Mouse (Mus musculus) midbrain, embryonic 13.5 days (tissue): ENCODE measurements at regions not wholly inside any gene's neighbourhood (a gene's known extent, or its start where the extent isn't known, plus 50 kb on each side); places are given as distances from the start of the nearest gene placed in this dataset.

Experiments
- ATAC-seq: fragments of 200-750 bp; cut with Nextera tagmentation; 2 replicates; pipeline ENCODE4 v1.8.0; 2017; ENCODE audit warnings: mild to moderate bottlenecking, moderate TSS enrichment, moderate library complexity
- H3K27ac ChIP-seq: fragments of 300-500 bp; sonication (generic); 2 replicates; pipeline ENCODE4 v1.5.1; 2015; ENCODE audit warnings: inconsistent platforms, mild to moderate bottlenecking, moderate library complexity
- H3K27me3 ChIP-seq: fragments of 300-500 bp; sonication (generic); 2 replicates; pipeline ENCODE4 v1.6.1; 2015; ENCODE audit warnings: mild to moderate bottlenecking, inconsistent platforms
- H3K36me3 ChIP-seq: fragments of 300-500 bp; sonication (generic); 2 replicates; pipeline ENCODE4 v1.6.1; 2015; ENCODE audit warnings: mild to moderate bottlenecking, inconsistent platforms
- H3K4me1 ChIP-seq: fragments of 300-500 bp; sonication (generic); replicated peaks from 2 replicates; pipeline ENCODE4 v1.6.1; 2015; ENCODE audit warnings: inconsistent platforms
- H3K4me2 ChIP-seq: fragments of 300-500 bp; sonication (generic); replicated peaks from 2 replicates; pipeline ENCODE4 v1.6.1; 2015; ENCODE audit warnings: moderate library complexity, mild to moderate bottlenecking, inconsistent platforms
- H3K4me3 ChIP-seq: fragments of 300-500 bp; sonication (generic); replicated peaks from 2 replicates; pipeline ENCODE4 v1.5.1; 2015; ENCODE audit warnings: mild to moderate bottlenecking, inconsistent platforms
- H3K9ac ChIP-seq: fragments of 300-500 bp; sonication (generic); replicated peaks from 2 replicates; pipeline ENCODE4 v1.6.1; 2015; ENCODE audit warnings: mild to moderate bottlenecking, inconsistent platforms
- H3K9me3 ChIP-seq: fragments of 300-500 bp; sonication (generic); 2 replicates; pipeline ENCODE4 v1.6.1; 2016; ENCODE audit warnings: mild to moderate bottlenecking, inconsistent platforms
- WGBS: fragments of 180-500 bp; shearing (Covaris S2); methylation state at CpG from one replicate; pipeline ENCODE4 v1.1.7; 2015; 5-methylcytosine and 5-hydroxymethylcytosine counted together

- Histone ChIP-seq H3K9ac (no peak overlapping the region), H3K9me3 (no peaks in the 10 kb centered on the region), H3K4me1 (peaks cover under 1% of the 10 kb centered on the region; the same call in 1 of the 2 replicates), H3K27ac (no peak overlapping the region), H3K4me2 (no peak overlapping the region), H3K27me3 (no peaks in the 10 kb centered on the region), H3K4me3 (no peak overlapping the region), H3K36me3 (no peaks in the 10 kb centered on the region)
- WGBS: 79% methylated on average over 3 of the region's 3 CpGs
- no peak for ATAC-seq
Measured at GRCm38 (mm10) chr6:116974841-116975240, 193.5 kb upstream of the Cxcl12 start.

- Histone ChIP-seq H3K36me3 (no peaks in the 10 kb centered on the region), H3K9ac (no peak overlapping the region), H3K4me2 (no peak overlapping the region; the same call in 1 of the 2 replicates), H3K27me3 (no peaks in the 10 kb centered on the region), H3K4me1 (peaks cover 8% of the 10 kb centered on the region), H3K27ac (no peak overlapping the region), H3K9me3 (no peaks in the 10 kb centered on the region), H3K4me3 (no peak overlapping the region)
- 12% methylated on average over 10 of the region's 10 CpGs for WGBS
- ATAC-seq: no peak
Measured at GRCm38 (mm10) chr6:116980349-116980995, 187.9 kb upstream of the Cxcl12 start.

GRCm38 (mm10) chr6:116985147-116985737 is 183.1 kb upstream of the Cxcl12 start:
- Histone ChIP-seq H3K4me1 (peaks cover 4% of the 10 kb centered on the region), H3K4me3 (no peak overlapping the region), H3K4me2 (no peak overlapping the region), H3K36me3 (no peaks in the 10 kb centered on the region), H3K9ac (no peak overlapping the region), H3K9me3 (no peaks in the 10 kb centered on the region), H3K27me3 (no peaks in the 10 kb centered on the region), H3K27ac (no peak overlapping the region)
- WGBS: 85% methylated on average over 4 of the region's 4 CpGs
- ATAC-seq: no peak

GRCm38 (mm10) chr6:116986266-116987000 is 181.9 kb upstream of the Cxcl12 start:
- Histone ChIP-seq H3K27me3 (no peaks in the 10 kb centered on the region), H3K9me3 (no peaks in the 10 kb centered on the region), H3K4me3 (no peak overlapping the region), H3K27ac (no peak overlapping the region), H3K9ac (no peak overlapping the region), H3K4me2 (no peak overlapping the region), H3K4me1 (no peaks in the 10 kb centered on the region; the same call in 1 of the 2 replicates), H3K36me3 (no peaks in the 10 kb centered on the region)
- 18% methylated on average over 10 of the region's 10 CpGs for WGBS
- no peak for ATAC-seq

- H3K36me3 ChIP-seq: no peaks in the 10 kb centered on the region
- no peaks in the 10 kb centered on the region; the same call in 1 of the 2 replicates for H3K4me1 ChIP-seq
- 75% methylated on average over 5 of the region's 5 CpGs for WGBS
- no peak overlapping the region for H3K27ac ChIP-seq
- H3K4me2 ChIP-seq: no peak overlapping the region
- ATAC-seq: no peak
- H3K4me3 ChIP-seq: no peak overlapping the region
- H3K9ac ChIP-seq: no peak overlapping the region
- no peaks in the 10 kb centered on the region for H3K27me3 ChIP-seq
- H3K9me3 ChIP-seq: no peaks in the 10 kb centered on the region
Measured at GRCm38 (mm10) chr6:116987243-116987642, 181.1 kb upstream of the Cxcl12 start.

- Histone ChIP-seq H3K27me3 (no peaks in the 10 kb centered on the region), H3K4me2 (no peak overlapping the region), H3K9ac (no peak overlapping the region), H3K9me3 (no peaks in the 10 kb centered on the region), H3K36me3 (no peaks in the 10 kb centered on the region), H3K27ac (no peak overlapping the region), H3K4me3 (no peak overlapping the region), H3K4me1 (no peaks in the 10 kb centered on the region)
- WGBS: 90% methylated on average over 9 of the region's 9 CpGs
- ATAC-seq: no peak
Measured at GRCm38 (mm10) chr6:116998948-116999682, 169.2 kb upstream of the Cxcl12 start.

- Histone ChIP-seq H3K4me3 (no peak overlapping the region), H3K4me1 (no peaks in the 10 kb centered on the region), H3K27me3 (no peaks in the 10 kb centered on the region), H3K9ac (no peak overlapping the region), H3K27ac (no peak overlapping the region), H3K36me3 (no peaks in the 10 kb centered on the region), H3K9me3 (no peaks in the 10 kb centered on the region), H3K4me2 (no peak overlapping the region)
- no peak for ATAC-seq
- 72% methylated on average over 4 of the region's 4 CpGs for WGBS
Measured at GRCm38 (mm10) chr6:116999940-117000339, 168.4 kb upstream of the Cxcl12 start.

- H3K4me2 ChIP-seq: no peak overlapping the region
- no peaks in the 10 kb centered on the region for H3K4me1 ChIP-seq
- WGBS: 70% methylated on average over 7 of the region's 7 CpGs
- no peak overlapping the region for H3K27ac ChIP-seq
- no peaks in the 10 kb centered on the region for H3K27me3 ChIP-seq
- no peaks in the 10 kb centered on the region for H3K36me3 ChIP-seq
- no peak overlapping the region for H3K9ac ChIP-seq
- ATAC-seq: no peak
- no peaks in the 10 kb centered on the region for H3K9me3 ChIP-seq
- no peak overlapping the region for H3K4me3 ChIP-seq
Measured at GRCm38 (mm10) chr6:117000951-117001725, 167.2 kb upstream of the Cxcl12 start.

GRCm38 (mm10) chr6:117012621-117013020 is 155.7 kb upstream of the Cxcl12 start:
- H3K36me3 ChIP-seq: no peaks in the 10 kb centered on the region
- 85% methylated on average over 5 of the region's 5 CpGs for WGBS
- no peak for ATAC-seq
- H3K9me3 ChIP-seq: no peaks in the 10 kb centered on the region
- H3K4me1 ChIP-seq: no peaks in the 10 kb centered on the region
- H3K27me3 ChIP-seq: no peaks in the 10 kb centered on the region
- no peak overlapping the region for H3K4me2 ChIP-seq
- H3K4me3 ChIP-seq: no peak overlapping the region
- H3K9ac ChIP-seq: no peak overlapping the region
- no peak overlapping the region for H3K27ac ChIP-seq

GRCm38 (mm10) chr6:117015461-117015860 is 152.9 kb upstream of the Cxcl12 start:
- no peak overlapping the region for H3K9ac ChIP-seq
- WGBS: 95% methylated on average over 3 of the region's 3 CpGs
- no peaks in the 10 kb centered on the region for H3K27me3 ChIP-seq
- H3K4me3 ChIP-seq: no peak overlapping the region
- ATAC-seq: no peak
- H3K27ac ChIP-seq: no peak overlapping the region
- no peaks in the 10 kb centered on the region for H3K4me1 ChIP-seq
- no peaks in the 10 kb centered on the region for H3K9me3 ChIP-seq
- H3K4me2 ChIP-seq: no peak overlapping the region
- H3K36me3 ChIP-seq: no peaks in the 10 kb centered on the region

- WGBS: 89% methylated on average over 10 of the region's 10 CpGs
- Histone ChIP-seq H3K27me3 (no peaks in the 10 kb centered on the region), H3K9me3 (no peaks in the 10 kb centered on the region), H3K4me2 (no peak overlapping the region), H3K9ac (no peak overlapping the region), H3K36me3 (no peaks in the 10 kb centered on the region), H3K27ac (no peak overlapping the region), H3K4me1 (no peaks in the 10 kb centered on the region), H3K4me3 (no peak overlapping the region)
- no peak for ATAC-seq
Measured at GRCm38 (mm10) chr6:117021851-117022250, 146.5 kb upstream of the Cxcl12 start.
